Mouse (Mus musculus) stomach, postnatal 0 days (tissue): Measurements from ENCODE around the gene Gbe1.

Source experiments
- CTCF ChIP-seq: IDR thresholded peaks from 2 replicates; pipeline ENCODE4 v1.5.1; 2016; ENCODE audit warnings: antibody characterized with exemption, low read depth, mild to moderate bottlenecking, moderate library complexity
- EP300 ChIP-seq: optimal IDR thresholded peaks from 2 replicates; pipeline ENCODE3; 2016; ENCODE audit warnings: antibody characterized with exemption

- TF ChIP-seq CTCF (no peak), EP300 (no peak)
These were observed 2.2 kb downstream of the Gbe1 start for GRCm38 (mm10) chr16:70315862-70316390.
